Mouse (Mus musculus) forebrain, embryonic 12.5 days (tissue): ENCODE data around the gene Hrh3. TPM values are rescaled to one million over a fixed set of nuclear protein-coding genes. Genes with fewer than 3 reads are reported as not detected.

Source experiments
- ATAC-seq: fragments of 200-750 bp; cut with Nextera tagmentation; 2 replicates; pipeline ENCODE4 v1.8.0; 2017; ENCODE audit warnings: moderate TSS enrichment; ENCODE audit not compliant: low FRiP score
- H3K27ac ChIP-seq: fragments of 300-500 bp; sonication (generic); 2 replicates; pipeline ENCODE4 v1.5.1; 2016; ENCODE audit warnings: mild to moderate bottlenecking
- H3K27me3 ChIP-seq: fragments of 300-500 bp; sonication (generic); 2 replicates; pipeline ENCODE4 v1.6.1; 2016; ENCODE audit warnings: mild to moderate bottlenecking
- H3K36me3 ChIP-seq: fragments of 300-500 bp; sonication (generic); replicated peaks from 2 replicates; pipeline ENCODE4 v1.6.1; 2016; ENCODE audit warnings: mild to moderate bottlenecking
- H3K4me1 ChIP-seq: fragments of 300-500 bp; sonication (generic); 2 replicates; pipeline ENCODE4 v1.6.1; 2016
- H3K4me2 ChIP-seq: fragments of 300-500 bp; sonication (generic); 2 replicates; pipeline ENCODE4 v1.6.1; 2016; ENCODE audit warnings: mild to moderate bottlenecking, moderate library complexity
- H3K4me3 ChIP-seq: fragments of 300-500 bp; sonication (generic); replicated peaks from 2 replicates; pipeline ENCODE4 v1.5.1; 2016; ENCODE audit warnings: mild to moderate bottlenecking
- H3K9ac ChIP-seq: fragments of 300-500 bp; sonication (generic); 2 replicates; pipeline ENCODE4 v1.6.1; 2016; ENCODE audit warnings: mild to moderate bottlenecking
- H3K9me3 ChIP-seq: fragments of 300-500 bp; sonication (generic); 2 replicates; pipeline ENCODE4 v1.6.1; 2016
- WGBS: fragments of 180-500 bp; shearing (Covaris S2); methylation state at CpG from one replicate; pipeline ENCODE4 v1.1.7; 2016; 5-methylcytosine and 5-hydroxymethylcytosine counted together
- polyA plus RNA-seq: library from polyadenylated mRNA; unstranded; fragments of >200 nt; fragmentation: Nextera tagmentation; extraction: Ambion mirVana; gene quantifications from 2 replicates; pipeline ENCODE4 v1.2.1, GENCODE M21; 2016

Gene Hrh3
- polyA plus RNA-seq, 1 experiment from 2014 or later: 3.3 TPM

- H3K4me1 ChIP-seq: peaks cover 60% of the 10 kb centered on the region
- peak; percentile 97 for ATAC-seq
Measured at GRCm38 (mm10) chr2:180118661-180119438, 14.6 kb upstream of the Hrh3 start, which contains the start of gene Osbpl2. Gene Osbpl2 (plus strand): TSS chr2:180119306.

GRCm38 (mm10) chr2:180117485-180118194, 13.4 kb upstream of the Hrh3 start:
- Histone ChIP-seq H3K27me3 (no peaks in the 10 kb centered on the region; the same call in 1 of the 2 replicates), H3K9me3 (no peaks in the 10 kb centered on the region), H3K4me1 (peaks cover 60% of the 10 kb centered on the region), H3K27ac (peak overlapping the region; percentile 92), H3K36me3 (no peaks in the 10 kb centered on the region), H3K4me2 (peak overlapping the region; percentile 80), H3K4me3 (peak overlapping the region; percentile 90), H3K9ac (peak overlapping the region; percentile 44)
- WGBS: 6% methylated on average over 13 of the region's 13 CpGs
- peak; percentile 69 for ATAC-seq

More at GRCm38 (mm10) chr2:180118661-180119438, 14.6 kb upstream of the Hrh3 start, which contains the start of gene Osbpl2:
- Histone ChIP-seq H3K4me3 (peak within 1 kb of the TSS; percentile 90), H3K36me3 (peaks cover 7% of the 10 kb centered on the region; the same call in 1 of the 2 replicates), H3K27me3 (no peaks in the 10 kb centered on the region; the same call in 1 of the 2 replicates), H3K9me3 (no peaks in the 10 kb centered on the region), H3K4me2 (peak within 1 kb of the TSS; percentile 81), H3K27ac (peak within 1 kb of the TSS; percentile 92), H3K9ac (peak within 1 kb of the TSS; percentile 86)
- WGBS: under 1% methylated on average over 51 of the region's 55 CpGs

- 74% methylated on average over 8 of the region's 8 CpGs for WGBS
- H3K27ac ChIP-seq: peak overlapping the region; percentile 92
- no peaks in the 10 kb centered on the region for H3K36me3 ChIP-seq
- no peak for ATAC-seq
- no peaks in the 10 kb centered on the region for H3K9me3 ChIP-seq
- H3K9ac ChIP-seq: peak overlapping the region; percentile 44; the same call in 1 of the 2 replicates
- peak overlapping the region; percentile 80; the same call in 1 of the 2 replicates for H3K4me2 ChIP-seq
- no peaks in the 10 kb centered on the region; the same call in 1 of the 2 replicates for H3K27me3 ChIP-seq
- H3K4me3 ChIP-seq: no peak overlapping the region
- H3K4me1 ChIP-seq: peaks cover 60% of the 10 kb centered on the region
Measured at GRCm38 (mm10) chr2:180116741-180117484, 12.6 kb upstream of the Hrh3 start.

GRCm38 (mm10) chr2:180116081-180116493, 11.8 kb upstream of the Hrh3 start:
- no peak overlapping the region for H3K27ac ChIP-seq
- peaks cover 60% of the 10 kb centered on the region for H3K4me1 ChIP-seq

GRCm38 (mm10) chr2:180115279-180115678, 11.0 kb upstream of the Hrh3 start:
- H3K27me3 ChIP-seq: peaks cover 1% of the 10 kb centered on the region; the same call in 1 of the 2 replicates
- no peak overlapping the region for H3K4me3 ChIP-seq
- 39% methylated on average over 6 of the region's 6 CpGs for WGBS
- H3K9ac ChIP-seq: no peak overlapping the region
- ATAC-seq: no peak
- no peaks in the 10 kb centered on the region for H3K9me3 ChIP-seq
- peak overlapping the region; percentile 51 for H3K27ac ChIP-seq
- no peak overlapping the region for H3K4me2 ChIP-seq
- H3K36me3 ChIP-seq: no peaks in the 10 kb centered on the region
- H3K4me1 ChIP-seq: peaks cover 56% of the 10 kb centered on the region

More at GRCm38 (mm10) chr2:180116081-180116493, 11.8 kb upstream of the Hrh3 start:
- Histone ChIP-seq H3K27me3 (no peaks in the 10 kb centered on the region; the same call in 1 of the 2 replicates), H3K4me2 (no peak overlapping the region), H3K4me3 (no peak overlapping the region), H3K9me3 (no peaks in the 10 kb centered on the region), H3K36me3 (no peaks in the 10 kb centered on the region), H3K9ac (no peak overlapping the region)
- ATAC-seq: no peak
- WGBS: 82% methylated on average over 10 of the region's 10 CpGs

GRCm38 (mm10) chr2:180113909-180114890, 9.9 kb upstream of the Hrh3 start:
- no peak for ATAC-seq
- WGBS: 65% methylated on average over 17 of the region's 17 CpGs
- Histone ChIP-seq H3K27me3 (peaks cover 5% of the 10 kb centered on the region; the same call in 1 of the 2 replicates), H3K36me3 (no peaks in the 10 kb centered on the region), H3K27ac (0 out of 2 replicates have a peak overlapping the region, but pooled peaks have one; percentile 36), H3K4me3 (no peak overlapping the region), H3K4me1 (peaks cover 50% of the 10 kb centered on the region), H3K4me2 (no peak overlapping the region), H3K9ac (0 out of 2 replicates have a peak overlapping the region, but pooled peaks have one; percentile 21), H3K9me3 (no peaks in the 10 kb centered on the region)

- H3K27me3 ChIP-seq: peaks cover 38% of the 10 kb centered on the region
- no peaks in the 10 kb centered on the region for H3K9me3 ChIP-seq
- no peak overlapping the region for H3K9ac ChIP-seq
- no peaks in the 10 kb centered on the region for H3K36me3 ChIP-seq
- H3K4me1 ChIP-seq: peaks cover 21% of the 10 kb centered on the region
- no peak overlapping the region for H3K4me3 ChIP-seq
- no peak for ATAC-seq
- WGBS: 77% methylated on average over 6 of the region's 6 CpGs
- no peak overlapping the region for H3K27ac ChIP-seq
- no peak overlapping the region for H3K4me2 ChIP-seq
Measured at GRCm38 (mm10) chr2:180108285-180108684, 4.0 kb upstream of the Hrh3 start.

GRCm38 (mm10) chr2:180107081-180107480, 2.8 kb upstream of the Hrh3 start:
- Histone ChIP-seq H3K9ac (no peak overlapping the region), H3K4me3 (no peak overlapping the region), H3K4me1 (peaks cover 31% of the 10 kb centered on the region), H3K4me2 (no peak overlapping the region), H3K36me3 (no peaks in the 10 kb centered on the region), H3K9me3 (no peaks in the 10 kb centered on the region), H3K27ac (no peak overlapping the region), H3K27me3 (peaks cover 50% of the 10 kb centered on the region)
- ATAC-seq: no peak
- WGBS: 70% methylated on average over 4 of the region's 4 CpGs

- no peak for ATAC-seq
- H3K36me3 ChIP-seq: no peaks in the 10 kb centered on the region
- no peak overlapping the region for H3K9ac ChIP-seq
- WGBS: 21% methylated on average over 8 of the region's 8 CpGs
- H3K4me2 ChIP-seq: 0 out of 2 replicates have a peak overlapping the region, but pooled peaks have one; percentile 96
- H3K27me3 ChIP-seq: peaks cover 65% of the 10 kb centered on the region
- H3K4me3 ChIP-seq: no peak overlapping the region
- H3K4me1 ChIP-seq: peaks cover 31% of the 10 kb centered on the region
- no peak overlapping the region for H3K27ac ChIP-seq
- H3K9me3 ChIP-seq: no peaks in the 10 kb centered on the region
Measured at GRCm38 (mm10) chr2:180105441-180106190, 1.3 kb upstream of the Hrh3 start.

- H3K4me3 ChIP-seq: peak overlapping the region; percentile 57
- H3K9me3 ChIP-seq: no peaks in the 10 kb centered on the region
- H3K27ac ChIP-seq: no peak overlapping the region
- peaks cover 37% of the 10 kb centered on the region for H3K4me1 ChIP-seq
- peak overlapping the region; percentile 96 for H3K4me2 ChIP-seq
- peaks cover 68% of the 10 kb centered on the region for H3K27me3 ChIP-seq
- peak; percentile 24 for ATAC-seq
- no peaks in the 10 kb centered on the region for H3K36me3 ChIP-seq
- peak overlapping the region; percentile 62; the same call in 1 of the 2 replicates for H3K9ac ChIP-seq
- 6% methylated on average over 24 of the region's 24 CpGs for WGBS
Measured at GRCm38 (mm10) chr2:180104659-180105377, 530 bp upstream of the Hrh3 start.
